Mouse (Mus musculus) intestine, embryonic 16.5 days (tissue): ENCODE data around the gene Tspyl3. TPM values are rescaled to one million over a fixed set of nuclear protein-coding genes. Genes with fewer than 3 reads are reported as not detected.

Experiments
- ATAC-seq: fragments of 200-750 bp; cut with Nextera tagmentation; 2 replicates; pipeline ENCODE4 v1.8.0; 2017; ENCODE audit warnings: moderate TSS enrichment, moderate library complexity
- H3K27ac ChIP-seq: fragments of 300-500 bp; sonication (generic); 2 replicates; pipeline ENCODE4 v1.5.1; 2014; ENCODE audit warnings: mild to moderate bottlenecking, low read length
- H3K27me3 ChIP-seq: fragments of 300-500 bp; sonication (generic); replicated peaks from 2 replicates; pipeline ENCODE4 v1.6.1; 2014; ENCODE audit warnings: low read length, control low read depth, mixed read lengths; ENCODE audit not compliant: control insufficient read depth, insufficient read depth
- H3K36me3 ChIP-seq: fragments of 300-500 bp; sonication (generic); 2 replicates; pipeline ENCODE4 v1.6.1; 2014; ENCODE audit warnings: low read length, control low read depth; ENCODE audit not compliant: control insufficient read depth, insufficient read depth
- H3K4me1 ChIP-seq: fragments of 300-500 bp; sonication (generic); 2 replicates; pipeline ENCODE4 v1.6.1; 2014; ENCODE audit warnings: low read length, control low read depth, mixed read lengths; ENCODE audit not compliant: control insufficient read depth, insufficient read depth
- H3K4me2 ChIP-seq: fragments of 300-500 bp; sonication (generic); 2 replicates; pipeline ENCODE4 v1.6.1; 2014; ENCODE audit warnings: low read depth, low read length, control low read depth
- H3K4me3 ChIP-seq: fragments of 300-500 bp; sonication (generic); 2 replicates; pipeline ENCODE4 v1.5.1; 2014; ENCODE audit warnings: mild to moderate bottlenecking, low read length
- H3K9ac ChIP-seq: fragments of 300-500 bp; sonication (generic); 2 replicates; pipeline ENCODE4 v1.6.1; 2014; ENCODE audit warnings: low read depth, low read length
- H3K9me3 ChIP-seq: fragments of 300-500 bp; sonication (generic); 2 replicates; pipeline ENCODE4 v1.6.1; 2016; ENCODE audit warnings: low read length, control low read depth; ENCODE audit not compliant: control insufficient read depth
- WGBS: fragments of 180-500 bp; shearing (Covaris S2); extraction: QIAGEN DNeasy Blood & Tissue Kit; methylation state at CpG from one replicate; pipeline ENCODE4 v1.1.7; 2014; 5-methylcytosine and 5-hydroxymethylcytosine counted together
- polyA plus RNA-seq: library from polyadenylated mRNA; unstranded; fragments of >200 nt; fragmentation: Nextera tagmentation; extraction: Ambion mirVana; gene quantifications from 2 replicates; pipeline ENCODE4 v1.2.1, GENCODE M21; 2015

Tspyl3 gene
- polyA plus RNA-seq, 1 experiment from 2014 or later = 10.7 TPM

GRCm38 (mm10) chr2:153191242-153191641 is 34.0 kb downstream of the Tspyl3 start:
- Histone ChIP-seq H3K4me2 (no peak overlapping the region), H3K4me1 (0 out of 2 replicates have a peak, but pooled peaks cover 3% of the 10 kb centered on the region), H3K9me3 (no peaks in the 10 kb centered on the region), H3K9ac (no peak overlapping the region), H3K36me3 (peaks cover 33% of the 10 kb centered on the region), H3K27me3 (no peaks in the 10 kb centered on the region), H3K27ac (no peak overlapping the region), H3K4me3 (no peak overlapping the region)
- 85% methylated on average over 2 of the region's 2 CpGs for WGBS
- ATAC-seq = no peak

- Histone ChIP-seq H3K9me3 (no peaks in the 10 kb centered on the region), H3K9ac (no peak overlapping the region), H3K27ac (no peak overlapping the region), H3K4me1 (0 out of 2 replicates have a peak, but pooled peaks cover 3% of the 10 kb centered on the region), H3K36me3 (peaks cover 22% of the 10 kb centered on the region), H3K4me3 (no peak overlapping the region), H3K27me3 (no peaks in the 10 kb centered on the region), H3K4me2 (no peak overlapping the region)
- 72% methylated on average over 2 of the region's 2 CpGs for WGBS
- no peak for ATAC-seq
These were observed 37.4 kb downstream of the Tspyl3 start for GRCm38 (mm10) chr2:153187848-153188247.

- WGBS = 67% methylated on average over 2 of the region's 2 CpGs
- Histone ChIP-seq H3K9ac (no peak overlapping the region), H3K4me3 (no peak overlapping the region), H3K36me3 (peaks cover 19% of the 10 kb centered on the region), H3K27me3 (no peaks in the 10 kb centered on the region), H3K4me1 (0 out of 2 replicates have a peak, but pooled peaks cover 3% of the 10 kb centered on the region), H3K4me2 (no peak overlapping the region), H3K9me3 (no peaks in the 10 kb centered on the region), H3K27ac (no peak overlapping the region)
- ATAC-seq = peak; percentile 61; the same call in 1 of the 2 replicates
These were observed 39.1 kb downstream of the Tspyl3 start for GRCm38 (mm10) chr2:153186176-153186591.

- no peak for ATAC-seq
- H3K4me1 ChIP-seq = peaks cover 4% of the 10 kb centered on the region; the same call in 1 of the 2 replicates
- no peak overlapping the region for H3K27ac ChIP-seq
- no peak overlapping the region for H3K9ac ChIP-seq
- H3K4me3 ChIP-seq = no peak overlapping the region
- H3K36me3 ChIP-seq = peaks cover 4% of the 10 kb centered on the region
- H3K9me3 ChIP-seq = no peaks in the 10 kb centered on the region
- WGBS = 82% methylated on average over 3 of the region's 3 CpGs
- no peaks in the 10 kb centered on the region for H3K27me3 ChIP-seq
- no peak overlapping the region for H3K4me2 ChIP-seq
These were observed 45.3 kb downstream of the Tspyl3 start for GRCm38 (mm10) chr2:153179961-153180360.

- H3K9me3 ChIP-seq = no peaks in the 10 kb centered on the region
- no peak overlapping the region for H3K27ac ChIP-seq
- no peak overlapping the region for H3K9ac ChIP-seq
- ATAC-seq = no peak
- WGBS = 75% methylated on average over 10 of the region's 10 CpGs
- H3K27me3 ChIP-seq = no peaks in the 10 kb centered on the region
- H3K36me3 ChIP-seq = peaks cover 4% of the 10 kb centered on the region
- peaks cover 4% of the 10 kb centered on the region; the same call in 1 of the 2 replicates for H3K4me1 ChIP-seq
- no peak overlapping the region for H3K4me2 ChIP-seq
- H3K4me3 ChIP-seq = no peak overlapping the region
These were observed 45.9 kb downstream of the Tspyl3 start for GRCm38 (mm10) chr2:153179126-153179860.

GRCm38 (mm10) chr2:153177188-153177587 is 48.1 kb downstream of the Tspyl3 start:
- 78% methylated on average over 3 of the region's 3 CpGs for WGBS

GRCm38 (mm10) chr2:153175995-153176570 is 49.2 kb downstream of the Tspyl3 start:
- ATAC-seq = no peak
- Histone ChIP-seq H3K27me3 (no peaks in the 10 kb centered on the region), H3K9ac (no peak overlapping the region), H3K27ac (no peak overlapping the region), H3K4me3 (no peak overlapping the region), H3K9me3 (no peaks in the 10 kb centered on the region), H3K4me1 (peaks cover 4% of the 10 kb centered on the region), H3K4me2 (no peak overlapping the region), H3K36me3 (no peaks in the 10 kb centered on the region)
- 53% methylated on average over 8 of the region's 8 CpGs for WGBS

More at GRCm38 (mm10) chr2:153177188-153177587, 48.1 kb downstream of the Tspyl3 start:
- Histone ChIP-seq H3K27me3 (no peaks in the 10 kb centered on the region), H3K36me3 (no peaks in the 10 kb centered on the region; the same call in 1 of the 2 replicates), H3K9me3 (no peaks in the 10 kb centered on the region), H3K4me3 (no peak overlapping the region), H3K4me1 (peaks cover 4% of the 10 kb centered on the region; the same call in 1 of the 2 replicates), H3K9ac (no peak overlapping the region), H3K27ac (no peak overlapping the region), H3K4me2 (no peak overlapping the region)
- ATAC-seq = no peak

Other genes with a start within 250 kb of the Tspyl3 start
- 92.6 and 94.1 TPM in 2 replicates for gene Pdrg1, start 210.0 kb downstream of the Tspyl3 start, polyA plus RNA-seq
- 0.06 TPM in 2 replicates for gene Xkr7, start 193.6 kb downstream of the Tspyl3 start, polyA plus RNA-seq
- 0.59 and 0.92 TPM in 2 replicates for gene Ccm2l, start 159.5 kb downstream of the Tspyl3 start, polyA plus RNA-seq
- 5.4 and 6.2 TPM in 2 replicates for gene Hck, start 117.0 kb downstream of the Tspyl3 start, polyA plus RNA-seq
- gene Tm9sf4, start 64.1 kb downstream of the Tspyl3 start, polyA plus RNA-seq = 95.8 and 101 TPM in 2 replicates
- gene Plagl2, start 16.0 kb upstream of the Tspyl3 start, polyA plus RNA-seq = 53.5 and 67.5 TPM in 2 replicates
- gene Pofut1, start 16.1 kb upstream of the Tspyl3 start, polyA plus RNA-seq = 13.3 and 13.5 TPM in 2 replicates
- gene Kif3b, start 66.0 kb upstream of the Tspyl3 start, polyA plus RNA-seq = 8.2 and 8.3 TPM in 2 replicates
- gene Asxl1, start 120.4 kb upstream of the Tspyl3 start, polyA plus RNA-seq = 6.8 and 6.9 TPM in 2 replicates